Mouse (Mus musculus): ENCODE data around the gene Ebf3. TPM values are rescaled to one million over a fixed set of nuclear protein-coding genes. Genes with fewer than 3 reads are reported as not detected.
A peak's percentile ranks its signal among the peaks of the same experiment; 100 is the strongest.

Gene Ebf3
- total RNA-seq (2014; rRNA removed): 0.09 and 0.13 TPM in 2 replicates
- polyA plus RNA-seq (2012; rRNA removed): 0.05 TPM in 1 of 2 replicates, not detected in the other

DNA sequence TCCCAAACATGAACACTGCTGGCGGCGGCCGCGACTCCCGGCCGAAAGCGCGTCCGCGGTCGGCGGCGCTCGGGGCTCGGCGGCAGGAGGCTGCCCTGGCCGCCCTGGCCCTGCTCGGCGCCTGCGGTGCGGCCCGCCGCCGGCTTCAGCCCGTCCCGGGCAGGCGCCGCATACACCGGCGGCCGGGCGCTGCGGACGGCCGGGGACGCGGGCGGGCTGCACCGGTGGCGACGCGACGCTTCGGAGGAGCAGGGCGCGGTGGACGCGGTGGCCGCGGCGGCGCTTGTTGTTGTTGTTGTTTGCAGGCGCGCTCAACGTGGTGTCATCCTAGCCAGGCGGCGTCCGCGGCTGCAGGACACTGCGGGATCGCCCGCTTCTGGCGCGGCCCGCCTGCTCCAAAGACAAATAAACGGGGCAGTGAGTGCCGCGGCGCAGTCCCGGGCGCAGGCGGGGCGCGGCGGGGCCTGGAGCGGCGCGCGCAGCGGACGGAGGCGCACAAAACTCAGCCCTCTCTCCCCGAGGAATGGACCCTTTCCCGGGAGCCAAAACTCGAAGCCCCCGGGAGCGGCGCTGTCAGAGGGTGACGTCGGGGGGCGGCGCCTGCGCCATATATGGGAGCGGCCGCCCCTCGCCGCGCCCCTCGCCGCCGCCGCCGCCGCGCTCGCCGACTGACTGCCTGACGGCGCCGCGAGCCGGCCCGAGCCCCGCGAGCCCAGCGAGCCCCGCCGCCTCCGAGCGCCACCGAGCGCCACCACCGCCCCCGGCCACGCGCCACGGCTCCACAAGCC is at the start of gene Ebf3:
Ebf3 (minus strand) TSS at position 542 of the 788 bp plus-strand sequence.
- no peak for DNase-seq (ENCODE audit: extremely low read depth, low read depth, low spot score)
- under 1% methylated on average over 126 of the region's 127 CpGs for WGBS
- peaks cover 62% of the 10 kb centered on the region for H3K27me3 ChIP-seq (ENCODE audit: control insufficient read depth, insufficient read depth, low read length)

DNA sequence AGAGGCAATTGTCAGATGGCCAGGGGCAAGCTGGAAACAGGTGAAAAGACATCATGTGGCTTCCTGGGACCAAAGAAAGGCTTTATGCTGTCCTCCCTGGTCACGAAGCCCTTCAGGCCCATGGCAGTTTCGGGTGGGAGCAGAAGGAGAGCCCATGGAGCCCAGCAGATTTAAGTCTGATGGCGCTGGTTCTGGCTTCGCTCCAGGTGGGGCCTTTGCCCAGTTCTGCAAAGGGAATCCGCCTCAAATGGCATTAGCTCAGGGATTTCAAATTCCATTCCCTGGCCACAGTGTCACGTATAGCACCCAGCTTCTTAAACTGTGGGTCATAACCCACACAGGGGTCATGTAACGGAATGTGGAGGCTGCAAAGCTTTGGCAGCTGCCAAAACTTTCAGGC is 32.6 kb upstream of the Ebf3 start:
- 74% methylated on average over 7 of the region's 7 CpGs for WGBS
- TF ChIP-seq CTCF (IDR thresholded peaks at IDR 0.05; ENCODE audit: low read depth, low read length) (no peak), POLR2A (IDR thresholded peaks at IDR 0.05; ENCODE audit: extremely low read depth, insufficient read depth, low read length) (no peak)
- Histone ChIP-seq H3K36me3 (ENCODE audit: control insufficient read depth, insufficient read depth, low read length) (no peaks in the 10 kb centered on the region), H3K27me3 (ENCODE audit: control insufficient read depth, insufficient read depth, low read length) (no peaks in the 10 kb centered on the region), H3K9ac (ENCODE audit: low read depth, low read length) (no peak overlapping the region), H3K79me2 (ENCODE audit: control insufficient read depth, insufficient read depth, low read length) (no peaks in the 10 kb centered on the region), H3K4me3 (ENCODE audit: insufficient read depth, low read depth, low read length) (no peak overlapping the region), H3K4me1 (ENCODE audit: control insufficient read depth, insufficient read depth, low read length) (no peaks in the 10 kb centered on the region), H3K27ac (replicated peaks; ENCODE audit: insufficient read depth, low read depth, low read length) (no peak overlapping the region)
- DNase-seq (ENCODE audit: extremely low read depth, low read depth, low spot score): no peak

More for the DNA sequence above, at the start of gene Ebf3:
- Histone ChIP-seq H3K4me1 (ENCODE audit: control insufficient read depth, insufficient read depth, low read length) (peaks cover 7% of the 10 kb centered on the region), H3K4me3 (ENCODE audit: insufficient read depth, low read depth, low read length) (peak within 1 kb of the TSS; percentile 41), H3K9ac (ENCODE audit: low read depth, low read length) (peak within 1 kb of the TSS; percentile 55), H3K79me2 (ENCODE audit: control insufficient read depth, insufficient read depth, low read length) (no peaks in the 10 kb centered on the region), H3K27ac (replicated peaks; ENCODE audit: insufficient read depth, low read depth, low read length) (no peak within 1 kb of the TSS), H3K36me3 (ENCODE audit: control insufficient read depth, insufficient read depth, low read length) (no peaks in the 10 kb centered on the region)
- TF ChIP-seq CTCF (IDR thresholded peaks at IDR 0.05; ENCODE audit: low read depth, low read length): no peak
- TF ChIP-seq POLR2A (IDR thresholded peaks at IDR 0.05; ENCODE audit: extremely low read depth, insufficient read depth, low read length): no peak

DNA sequence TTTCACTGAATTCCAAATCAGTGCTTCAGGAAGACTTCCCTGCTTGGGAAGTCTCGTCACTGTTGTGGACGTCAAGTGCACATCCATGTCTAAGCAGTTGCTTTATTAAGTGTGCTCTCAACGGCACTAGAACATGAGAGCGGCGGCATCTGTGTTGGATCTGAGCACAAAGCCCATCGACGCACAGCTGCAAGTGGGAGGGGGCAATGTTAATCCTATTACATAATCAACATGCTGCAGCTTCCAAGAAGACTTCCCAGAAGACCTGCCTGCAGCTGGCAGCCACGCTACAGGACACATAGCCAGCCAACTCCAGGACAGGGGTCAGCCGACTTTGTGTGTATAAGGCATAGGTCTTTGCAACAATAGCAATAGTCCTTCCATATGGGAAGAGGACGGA is 31.8 kb upstream of the Ebf3 start:
- Histone ChIP-seq H3K4me3 (ENCODE audit: insufficient read depth, low read depth, low read length) (no peak overlapping the region), H3K79me2 (ENCODE audit: control insufficient read depth, insufficient read depth, low read length) (no peaks in the 10 kb centered on the region), H3K27ac (replicated peaks; ENCODE audit: insufficient read depth, low read depth, low read length) (no peak overlapping the region), H3K9ac (ENCODE audit: low read depth, low read length) (no peak overlapping the region), H3K4me1 (ENCODE audit: control insufficient read depth, insufficient read depth, low read length) (no peaks in the 10 kb centered on the region), H3K27me3 (ENCODE audit: control insufficient read depth, insufficient read depth, low read length) (no peaks in the 10 kb centered on the region), H3K36me3 (ENCODE audit: control insufficient read depth, insufficient read depth, low read length) (no peaks in the 10 kb centered on the region)
- WGBS: 76% methylated on average over 10 of the region's 10 CpGs
- no peak for TF ChIP-seq CTCF (IDR thresholded peaks at IDR 0.05; ENCODE audit: low read depth, low read length)
- no peak for TF ChIP-seq POLR2A (IDR thresholded peaks at IDR 0.05; ENCODE audit: extremely low read depth, insufficient read depth, low read length)
- DNase-seq (ENCODE audit: extremely low read depth, low read depth, low spot score): no peak

DNA sequence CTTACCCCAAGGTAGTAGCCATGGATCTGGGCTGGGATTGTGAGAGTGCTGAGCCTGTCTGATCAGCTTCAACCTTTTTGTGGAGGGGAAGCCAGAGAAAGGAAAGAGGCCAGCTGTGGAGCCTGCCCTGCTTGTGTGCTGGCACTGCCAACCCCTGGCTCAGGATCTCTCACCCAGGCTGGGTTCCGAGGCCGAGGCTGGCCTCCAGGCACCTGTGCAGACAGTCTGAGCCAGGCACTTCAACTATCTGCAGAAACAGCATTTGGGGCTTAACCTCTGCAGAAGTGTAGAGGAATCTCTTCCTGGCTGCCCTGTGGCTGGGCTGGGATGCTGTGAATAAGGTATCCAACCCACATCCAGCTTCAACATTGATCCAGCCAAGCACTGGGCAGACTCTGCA is 19.7 kb upstream of the Ebf3 start:
- Histone ChIP-seq H3K36me3 (ENCODE audit: control insufficient read depth, insufficient read depth, low read length) (no peaks in the 10 kb centered on the region), H3K27me3 (ENCODE audit: control insufficient read depth, insufficient read depth, low read length) (no peaks in the 10 kb centered on the region), H3K4me3 (ENCODE audit: insufficient read depth, low read depth, low read length) (no peak overlapping the region), H3K9ac (ENCODE audit: low read depth, low read length) (no peak overlapping the region), H3K79me2 (ENCODE audit: control insufficient read depth, insufficient read depth, low read length) (no peaks in the 10 kb centered on the region), H3K4me1 (ENCODE audit: control insufficient read depth, insufficient read depth, low read length) (no peaks in the 10 kb centered on the region), H3K27ac (replicated peaks; ENCODE audit: insufficient read depth, low read depth, low read length) (no peak overlapping the region)
- no peak for TF ChIP-seq POLR2A (IDR thresholded peaks at IDR 0.05; ENCODE audit: extremely low read depth, insufficient read depth, low read length)
- TF ChIP-seq CTCF (IDR thresholded peaks at IDR 0.05; ENCODE audit: low read depth, low read length): no peak
- no peak for DNase-seq (ENCODE audit: extremely low read depth, low read depth, low spot score)
- WGBS: 78% methylated on average over 2 of the region's 2 CpGs

DNA sequence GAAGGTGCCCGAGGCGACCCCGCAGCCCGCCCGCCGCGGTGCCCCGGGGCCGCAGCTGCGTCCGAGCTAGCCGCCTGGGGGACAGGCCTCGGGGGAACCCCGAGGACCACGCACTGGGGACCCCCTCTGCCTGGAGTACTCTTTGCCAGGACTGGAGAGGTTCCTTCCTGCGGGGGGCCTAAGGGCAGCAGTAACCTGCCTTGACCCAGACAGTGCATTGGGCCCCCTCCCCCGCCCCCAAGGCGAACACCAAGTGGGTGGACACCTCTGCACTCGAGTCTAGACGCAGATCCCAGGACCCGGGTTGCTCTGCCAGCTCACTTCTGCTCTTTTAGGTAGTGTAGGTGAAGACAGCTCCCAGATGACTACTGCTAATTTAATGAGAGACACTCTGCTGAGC is 8.7 kb upstream of the Ebf3 start:
- Histone ChIP-seq H3K4me1 (ENCODE audit: control insufficient read depth, insufficient read depth, low read length) (no peaks in the 10 kb centered on the region), H3K4me3 (ENCODE audit: insufficient read depth, low read depth, low read length) (no peak overlapping the region), H3K36me3 (ENCODE audit: control insufficient read depth, insufficient read depth, low read length) (no peaks in the 10 kb centered on the region), H3K79me2 (ENCODE audit: control insufficient read depth, insufficient read depth, low read length) (no peaks in the 10 kb centered on the region), H3K27me3 (ENCODE audit: control insufficient read depth, insufficient read depth, low read length) (peaks cover 27% of the 10 kb centered on the region), H3K9ac (ENCODE audit: low read depth, low read length) (no peak overlapping the region), H3K27ac (replicated peaks; ENCODE audit: insufficient read depth, low read depth, low read length) (no peak overlapping the region)
- WGBS: 1% methylated on average over 21 of the region's 21 CpGs
- TF ChIP-seq POLR2A (IDR thresholded peaks at IDR 0.05; ENCODE audit: extremely low read depth, insufficient read depth, low read length) (no peak), CTCF (IDR thresholded peaks at IDR 0.05; ENCODE audit: low read depth, low read length) (no peak)
- DNase-seq (ENCODE audit: extremely low read depth, low read depth, low spot score): no peak

Measured in liver, adult 2 months (tissue).